Mouse (Mus musculus) kidney, adult 8-10 months (tissue): ENCODE measurements around the gene Celsr1.
"Not testable (repeated sequence)": the region's sequence is repeated elsewhere in the genome, so short reads cannot be mapped to it uniquely, and the experiment has no call there.

Experiments used
- DNase-seq, 2 experiments: peaks; one replicate each; pipeline ENCODE4 v3.0.0; 2022

The Celsr1 gene

DNA sequence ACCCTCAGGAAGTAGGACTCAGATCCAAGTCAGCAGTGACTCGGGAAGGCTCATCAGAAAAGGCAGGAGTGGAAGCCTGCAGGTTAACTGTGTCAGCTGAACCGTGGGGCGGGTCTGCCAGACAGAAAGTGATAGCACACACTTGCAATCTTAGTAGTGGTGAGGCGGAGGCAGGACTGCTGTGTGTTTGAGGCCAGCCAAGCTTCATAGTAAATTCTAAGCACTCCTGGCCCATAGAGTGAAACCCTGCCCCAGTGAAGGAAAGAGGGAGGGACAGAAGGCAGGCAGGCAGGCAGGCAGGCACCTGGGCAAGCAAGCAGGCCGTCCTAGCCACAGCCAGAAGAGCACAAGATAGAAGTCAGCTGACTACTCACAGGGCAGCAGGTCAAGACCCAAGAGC, 148.0 kb downstream of the Celsr1 start:
- DNase-seq: no peak

DNA sequence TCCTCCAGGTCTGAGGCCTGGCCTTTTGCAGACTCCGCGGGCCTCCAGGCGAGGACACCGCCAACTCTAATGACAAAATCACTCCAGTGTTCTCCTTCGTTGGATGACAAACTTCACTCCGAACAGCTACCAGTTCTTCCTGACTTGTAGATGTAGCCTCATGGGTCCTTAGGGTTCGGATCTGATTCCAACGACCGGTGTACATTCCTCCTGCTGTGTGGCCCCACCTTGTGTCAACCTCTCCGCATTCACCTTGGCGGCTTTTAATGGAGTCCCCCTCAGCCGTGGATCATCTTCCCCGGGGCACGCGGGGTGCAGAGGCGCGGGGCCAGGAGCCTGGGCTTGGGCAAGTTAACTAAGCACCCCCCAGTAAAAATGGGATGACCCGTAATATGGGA, 154.1 kb downstream of the Celsr1 start:
- peak in 1 of 2 experiments; percentile 23 for DNase-seq

DNA sequence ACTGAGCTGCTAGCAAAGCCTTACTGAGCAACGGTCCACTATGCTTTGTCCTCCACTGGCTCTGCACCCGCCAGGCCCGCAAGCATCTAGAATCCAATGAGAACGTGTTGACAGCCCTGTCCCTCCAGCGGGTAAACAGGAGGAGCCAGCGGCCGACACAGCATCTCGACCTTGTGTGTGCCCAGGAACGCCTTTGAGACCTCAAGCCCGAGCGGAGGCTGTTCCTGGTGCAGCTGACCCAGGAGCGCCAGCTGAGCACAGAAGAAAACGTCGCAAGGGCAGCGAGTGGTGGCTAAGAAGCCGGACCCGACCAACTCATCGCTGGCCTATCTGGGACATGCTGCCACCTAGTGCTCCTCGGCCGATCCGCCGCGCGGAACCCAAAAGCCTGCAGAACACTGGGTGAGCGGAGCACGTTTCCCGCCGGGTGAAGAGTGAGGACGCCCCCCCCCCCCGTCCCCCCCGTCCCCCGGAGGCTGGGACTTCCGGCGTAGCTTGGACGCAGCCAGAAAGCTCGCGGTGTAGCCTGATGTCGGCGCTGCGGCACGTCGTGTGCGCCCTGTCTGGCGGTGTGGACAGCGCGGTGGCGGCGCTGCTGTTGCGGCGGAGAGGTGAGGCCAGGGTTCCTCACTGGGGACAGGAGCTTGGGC, 154.6 kb downstream of the Celsr1 start, which contains the start of gene Trmu:
TSS of gene Trmu (plus strand) at position 465 of the 650 bp plus-strand sequence.
- peak; percentile 90 to 92 for DNase-seq

DNA sequence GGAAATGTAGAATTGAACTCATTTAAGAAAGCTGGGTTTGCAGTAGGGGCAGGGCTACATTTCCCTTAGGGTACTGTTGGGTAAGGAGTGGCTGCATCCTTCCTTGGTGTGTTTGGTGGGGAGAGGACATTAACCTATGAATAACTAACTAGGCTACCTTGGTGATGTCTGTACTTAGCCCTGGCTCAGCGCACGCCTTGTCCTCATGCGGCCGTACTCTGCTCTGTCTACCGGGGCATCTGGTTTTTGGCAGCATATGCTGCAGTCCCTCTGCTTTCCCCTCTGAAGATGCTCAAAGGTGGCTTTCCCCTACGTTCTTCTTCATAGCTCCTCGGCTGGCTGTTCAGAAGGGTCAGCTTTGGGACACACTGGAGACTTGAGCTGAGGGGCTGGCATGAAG, 156.2 kb downstream of the Celsr1 start:
- DNase-seq: peak; percentile 59 to 66

DNA sequence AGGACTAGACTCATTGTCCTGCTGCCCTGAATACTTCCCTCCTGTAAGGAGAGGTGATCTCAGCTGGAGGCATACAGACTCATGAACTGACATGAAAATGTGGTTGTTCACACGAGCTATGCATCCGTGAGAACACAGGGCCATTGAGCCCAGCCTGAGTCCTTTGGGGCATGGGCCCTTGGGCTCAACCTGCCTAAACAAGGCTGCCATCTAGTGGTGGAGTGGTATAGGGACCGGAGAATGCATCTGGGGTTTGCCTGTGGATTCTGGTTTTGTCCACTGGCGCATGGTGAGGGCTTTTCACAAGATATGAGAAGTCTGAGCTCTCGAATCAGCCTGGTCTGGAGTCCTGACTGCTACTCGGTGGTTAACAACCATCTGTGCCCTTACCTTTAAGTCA, 165.9 kb downstream of the Celsr1 start:
- DNase-seq: peak; percentile 62 to 76

DNA sequence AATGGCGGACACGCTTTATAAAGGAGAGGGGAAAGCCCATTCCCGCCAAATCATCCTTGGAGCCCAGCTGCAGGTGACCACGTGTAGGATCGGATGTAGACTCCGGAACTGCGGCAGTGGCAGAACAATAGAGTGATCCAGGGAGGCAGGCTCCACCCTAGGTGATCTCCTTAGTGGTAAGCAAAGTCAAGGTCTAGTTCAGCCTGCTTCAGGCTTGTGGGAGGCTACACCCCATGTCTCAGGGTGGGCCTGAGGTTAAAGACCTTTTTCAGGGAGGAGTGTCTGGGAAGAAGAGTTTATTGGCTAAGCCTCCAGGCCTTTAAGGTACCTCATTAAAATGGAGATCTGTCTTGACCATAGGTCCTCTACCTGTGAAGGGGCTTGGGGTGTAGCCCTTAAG, 167.7 kb downstream of the Celsr1 start:
- DNase-seq: not testable (repeated sequence)

DNA sequence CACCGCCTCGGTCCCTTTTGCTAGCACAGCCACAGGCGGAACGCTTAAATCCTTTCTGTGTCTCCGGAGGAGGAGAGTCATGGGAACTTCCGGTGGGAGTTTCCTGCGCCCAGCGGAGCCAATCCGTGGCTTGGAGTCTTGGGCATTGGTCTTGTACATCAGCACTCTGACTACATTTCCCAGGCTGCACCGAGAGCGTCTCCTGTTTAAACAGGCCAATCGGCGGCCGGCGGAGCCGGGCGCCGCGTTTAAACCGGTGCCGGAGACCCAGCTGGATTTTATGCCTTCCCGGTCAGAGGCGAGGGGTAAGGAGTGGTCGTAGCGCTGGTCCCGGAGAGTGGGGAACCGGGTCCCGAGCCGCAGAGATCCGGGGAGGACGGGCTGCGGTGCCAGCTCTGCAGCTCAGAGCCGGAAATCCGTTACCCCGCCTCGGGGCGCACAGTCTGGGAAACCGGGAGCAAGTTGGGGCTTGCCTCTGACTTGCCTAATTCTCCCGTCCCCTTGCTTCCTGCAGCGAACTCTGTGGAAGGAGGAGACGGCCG, 174.0 kb downstream of the Celsr1 start, which contains the start of gene Gtse1:
TSS of gene Gtse1 (plus strand) at position 256 of the 542 bp plus-strand sequence.
- peak; percentile 95 to 96 for DNase-seq

DNA sequence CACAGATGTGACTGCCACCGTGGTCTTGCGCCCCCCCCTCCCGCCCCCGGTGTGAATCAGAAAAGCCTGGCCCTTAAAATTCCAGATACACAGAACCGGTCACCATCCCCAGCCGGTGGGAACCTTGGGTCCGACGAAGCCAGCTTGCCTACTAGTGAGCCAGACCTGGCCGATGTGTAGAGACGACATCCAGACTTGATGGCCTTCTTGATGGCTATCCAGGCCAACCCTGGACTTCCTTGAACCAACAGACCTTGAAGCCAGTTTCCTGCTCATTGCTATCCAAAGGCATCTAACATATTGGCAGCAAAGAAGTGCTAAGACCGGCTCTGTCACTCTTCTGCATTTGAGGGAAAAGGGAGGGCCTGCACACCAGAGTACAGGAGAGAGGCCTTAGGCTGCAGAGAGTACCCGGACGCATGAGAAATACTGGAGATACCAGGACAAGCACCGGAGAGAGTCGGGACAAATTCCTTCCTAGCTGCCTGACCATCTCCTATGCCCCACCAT, 174.5 kb downstream of the Celsr1 start:
- DNase-seq: no peak

DNA sequence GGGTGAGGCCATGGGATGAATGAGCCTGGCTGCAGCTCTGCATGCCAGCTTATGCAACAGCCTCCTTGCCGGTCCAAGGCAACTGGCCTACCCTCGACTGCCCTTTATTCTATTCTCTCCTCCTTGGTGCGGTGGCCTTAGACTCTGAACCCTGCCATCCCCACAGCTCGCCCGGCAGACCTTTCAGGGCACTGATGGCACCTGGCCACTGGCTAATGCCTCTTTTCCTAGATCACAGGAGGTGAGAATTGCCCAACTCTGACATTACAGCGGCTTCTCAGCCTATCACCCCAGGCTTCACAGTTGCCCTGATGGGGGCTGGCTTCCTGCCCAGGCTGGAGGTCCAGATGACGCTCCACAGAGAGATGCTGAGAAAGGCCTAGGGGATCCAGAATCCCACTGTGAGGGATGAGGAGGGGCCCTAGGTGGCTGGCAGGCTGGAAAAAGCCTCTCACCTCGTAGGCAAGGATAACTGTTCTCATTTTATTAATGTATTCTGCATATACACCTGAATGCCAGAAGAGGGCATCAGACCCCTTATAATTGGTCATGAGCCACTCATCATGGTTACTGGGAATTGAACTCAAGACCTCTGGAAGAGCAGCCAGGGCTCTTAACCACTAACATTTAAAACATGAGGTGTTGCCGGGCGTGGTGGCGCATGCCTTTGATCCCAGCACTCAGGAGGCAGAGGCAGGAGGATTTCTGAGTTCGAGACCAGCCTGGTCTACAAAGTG, 181.8 kb downstream of the Celsr1 start:
- peak; percentile 46 to 75 for DNase-seq
